Mouse (Mus musculus) mesoderm, embryonic 11.5 days (tissue): ENCODE results near the gene Atg14.

Experiments
- DNase-seq: peaks from one replicate; pipeline ENCODE4 v3.0.0-alpha.2; 2012; ENCODE audit warnings: low read depth, low spot score

Atg14 gene

GRCm38 (mm10) chr14:47508035-47508434 is 62.4 kb downstream of the Atg14 start:
- no peak for DNase-seq

DNA sequence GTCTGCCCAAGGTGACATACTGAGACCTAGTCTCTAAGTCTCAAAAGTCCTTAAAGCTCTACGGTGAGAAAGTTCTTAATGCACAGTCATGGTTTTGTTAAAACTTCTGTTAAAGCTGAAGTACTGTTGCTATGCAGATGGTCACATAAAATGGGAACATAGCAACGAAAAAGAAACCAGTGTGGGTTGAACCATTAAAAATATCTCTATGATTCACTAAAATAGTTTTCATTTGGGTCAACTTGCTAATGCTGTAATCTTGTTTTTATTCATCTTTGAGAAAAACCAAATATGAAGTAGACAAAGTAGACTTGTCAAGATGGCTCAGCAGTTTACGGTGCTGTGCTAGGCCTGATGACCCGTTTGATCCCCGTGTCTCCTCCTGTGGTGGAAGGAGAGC is 63.8 kb downstream of the Atg14 start:
- DNase-seq, result no peak

- no peak for DNase-seq
Observed at GRCm38 (mm10) chr14:47504036-47504435, 66.4 kb downstream of the Atg14 start.

DNA sequence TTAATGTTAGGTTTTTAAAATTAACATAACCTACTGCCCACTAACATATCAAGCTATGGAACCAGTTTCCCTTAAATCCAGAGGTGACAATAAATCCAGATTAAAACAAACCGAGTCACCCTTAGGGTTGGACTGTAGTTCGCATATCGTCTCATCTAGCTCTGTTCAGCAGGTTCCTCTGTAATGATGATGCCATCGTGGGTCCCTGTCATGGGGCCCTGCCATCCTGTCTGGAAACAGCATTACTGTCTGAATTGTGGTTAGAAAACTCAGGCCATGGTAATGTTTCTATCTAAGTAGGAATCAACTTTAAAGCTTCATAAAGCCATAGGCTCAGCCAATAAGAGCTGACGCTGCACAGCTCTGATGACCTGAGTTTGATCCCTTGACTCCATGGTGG is 71.8 kb downstream of the Atg14 start:
- DNase-seq, result no peak

DNA sequence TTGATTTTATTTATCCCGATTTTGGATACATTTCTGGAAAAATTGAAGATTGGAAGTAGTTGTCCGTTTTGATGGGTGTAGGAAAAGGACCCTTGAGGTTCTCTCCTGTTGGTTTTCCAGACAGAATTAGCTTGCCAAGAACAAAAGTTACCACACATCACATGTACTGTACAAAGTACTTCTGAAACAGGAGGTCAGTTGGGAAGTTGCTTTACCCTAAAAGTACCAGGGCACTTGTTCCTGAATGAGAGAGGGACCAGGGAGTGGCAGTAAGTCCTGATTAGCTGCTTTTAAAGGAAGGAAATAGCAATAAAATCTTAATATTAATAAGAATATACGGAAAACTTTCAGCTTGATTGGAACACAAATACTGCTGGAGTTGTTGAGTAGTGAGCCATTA is 73.3 kb downstream of the Atg14 start:
- no peak for DNase-seq

DNA sequence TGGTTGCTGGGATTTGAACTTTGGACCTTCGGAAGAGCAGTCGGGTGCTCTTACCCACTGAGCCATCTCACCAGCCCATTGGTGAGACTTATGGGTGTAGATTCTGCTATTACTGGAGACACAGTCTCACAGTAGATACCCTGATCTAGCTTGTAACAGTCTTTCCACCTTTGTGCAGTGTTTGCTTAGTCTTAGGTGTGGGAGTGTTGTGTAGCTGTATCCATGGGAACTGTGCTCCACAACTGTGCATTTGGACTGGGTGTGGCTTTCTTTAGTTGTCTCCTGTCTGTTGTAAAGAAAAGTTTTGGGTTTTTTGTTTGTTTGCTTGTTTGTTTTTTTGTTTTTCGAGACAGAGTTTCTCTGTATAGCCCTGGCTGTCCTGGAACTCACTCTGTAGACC is 74.5 kb downstream of the Atg14 start:
- DNase-seq, result no peak

- no peak for DNase-seq
Observed at GRCm38 (mm10) chr14:47493592-47494361, 76.7 kb downstream of the Atg14 start.
